ENCODE assay signal across 8 mouse cellular contexts in genomic region chr17:34999871-35000716, GRCm38 (mm10). TPM values are rescaled to one million over a fixed set of nuclear protein-coding genes. Genes with fewer than 3 reads are reported as not detected.
DNase-seq lines count a peak whose midpoint lies in the region; ATAC-seq and TF ChIP-seq lines count a peak whose summit lies in the region.
"Not testable (repeated sequence)": the region's sequence is repeated elsewhere in the genome, so short reads cannot be mapped to it uniquely, and the experiment has no call there.

No protein-coding gene starts in this region.

- H3K9me3 ChIP-seq in MEL (replicated peaks; ENCODE audit: insufficient read depth, low read length); embryonic facial prominence, embryonic 10.5 days; hindbrain, postnatal 0 days (ENCODE audit: low read length); limb, embryonic 14.5 days (ENCODE audit: control insufficient read depth, low read length): not testable (repeated sequence)

- H3K79me2 ChIP-seq in MEL (ENCODE audit: control insufficient read depth, insufficient read depth, low read length, poor library complexity), result peaks cover 75% of the 10 kb centered on the region

- not testable (repeated sequence) for TF ChIP-seq RAD21 in MEL (IDR thresholded peaks at IDR 0.05; ENCODE audit: low read depth, low read length)

- peak; percentile 76 for DNase-seq in MEL (ENCODE audit: low read depth, low spot score)
- DNase-seq in embryonic facial prominence, embryonic 10.5 days (ENCODE audit: low spot score), result peak; percentile 53
- DNase-seq in gastrocnemius, adult 2 months; hindbrain, postnatal 0 days (ENCODE audit: low spot score); limb, embryonic 14.5 days (ENCODE audit: low spot score): not testable (repeated sequence)
- DNase-seq in thymus, postnatal 25 days, result peak; percentile 41

- intact Hi-C loops in gastrocnemius, adult 2 months (cut with DNase I), result not testable (repeated sequence)

- peak in 1 of 2 experiments; percentile 40; a peak in 2 of 4 replicates for TF ChIP-seq EP300 in MEL (IDR thresholded peaks at IDR 0.05; ENCODE audit: low read depth in 1 of 2, low read length in 2 of 2)

- peak overlapping the region; percentile 92 for H3K4me2 ChIP-seq in hindbrain, postnatal 0 days (ENCODE audit: low read depth, low read length)
- peak overlapping the region; percentile 88 for H3K4me2 ChIP-seq in limb, embryonic 14.5 days (replicated peaks; ENCODE audit: low read depth, low read length, severe bottlenecking)

- H3K9ac ChIP-seq in MEL (ENCODE audit: control insufficient read depth, low read depth, low read length, poor library complexity, severe bottlenecking), result peak overlapping the region; percentile 100
- peak overlapping the region; percentile 70; the same call in 1 of the 2 replicates for H3K9ac ChIP-seq in hindbrain, postnatal 0 days (replicated peaks; ENCODE audit: low read length)
- H3K9ac ChIP-seq in limb, embryonic 14.5 days (ENCODE audit: low read depth, low read length, severe bottlenecking), result peak overlapping the region; percentile 78

- not testable (repeated sequence) for H3K4me1 ChIP-seq in MEL (ENCODE audit: control insufficient read depth in 1 of 2, insufficient read depth in 2 of 2, low read length in 2 of 2); hindbrain, postnatal 0 days (ENCODE audit: insufficient read depth, low read length)
- peaks cover 54% of the 10 kb centered on the region for H3K4me1 ChIP-seq in embryonic facial prominence, embryonic 10.5 days
- H3K4me1 ChIP-seq in limb, embryonic 14.5 days (ENCODE audit: control insufficient read depth, insufficient read depth, low read length), result peaks cover 18% of the 10 kb centered on the region

- ATAC-seq in hindbrain, postnatal 0 days; limb, embryonic 14.5 days (ENCODE audit: low FRiP score, low read depth): not testable (repeated sequence)
- ATAC-seq in megakaryocyte progenitor cell, adult 5-6 weeks (replicated peaks; ENCODE audit: poor library complexity), result peak; percentile 16; the same call in 1 of the 2 replicates
- ATAC-seq in neutrophil, adult 5-6 weeks (ENCODE audit: extremely low read depth, insufficient number of reproducible peaks, low FRiP score, poor library complexity, severe bottlenecking), result peak; percentile 13; the same call in 1 of the 2 replicates

- not testable (repeated sequence) for H3K36me3 ChIP-seq in MEL (ENCODE audit: control insufficient read depth in 1 of 2, insufficient read depth in 2 of 2, low read length in 2 of 2); hindbrain, postnatal 0 days (ENCODE audit: insufficient read depth, low read length)
- peaks cover 63% of the 10 kb centered on the region for H3K36me3 ChIP-seq in embryonic facial prominence, embryonic 10.5 days (replicated peaks)
- peaks cover 21% of the 10 kb centered on the region for H3K36me3 ChIP-seq in limb, embryonic 14.5 days (ENCODE audit: control insufficient read depth, insufficient read depth, low read length)

- 28% methylated on average over 31 of the region's 32 CpGs for WGBS in embryonic facial prominence, embryonic 10.5 days
- 16% methylated on average over 29 of the region's 32 CpGs for WGBS in hindbrain, postnatal 0 days
- 20% methylated on average over 29 of the region's 32 CpGs for WGBS in limb, embryonic 14.5 days

- not testable (repeated sequence) for TF ChIP-seq CTCF in MEL (IDR thresholded peaks at IDR 0.05 in 2 of 3, conservative IDR thresholded peaks at IDR 0.05 in 1 of 3; ENCODE audit: control insufficient read depth in 1 of 3, insufficient read depth in 1 of 3, low read depth in 2 of 3, low read length in 3 of 3, poor library complexity in 1 of 3, severe bottlenecking in 1 of 3); gastrocnemius, adult 2 months (IDR thresholded peaks at IDR 0.05); hindbrain, postnatal 0 days (IDR thresholded peaks at IDR 0.05; ENCODE audit: low read depth)

- peak overlapping the region; percentile 70 to 89 for H3K4me3 ChIP-seq in MEL (ENCODE audit: control insufficient read depth in 1 of 2, insufficient read depth in 1 of 2, low read depth in 2 of 2, low read length in 2 of 2)
- peak overlapping the region; percentile 97 for H3K4me3 ChIP-seq in embryonic facial prominence, embryonic 10.5 days
- peak overlapping the region; percentile 96 for H3K4me3 ChIP-seq in gastrocnemius, adult 2 months
- H3K4me3 ChIP-seq in hindbrain, postnatal 0 days (ENCODE audit: low read length), result peak overlapping the region; percentile 70
- H3K4me3 ChIP-seq in limb, embryonic 14.5 days (replicated peaks; ENCODE audit: low read length), result peak overlapping the region; percentile 91

- TF ChIP-seq POLR2A in MEL (IDR thresholded peaks at IDR 0.05; ENCODE audit: control insufficient read depth in 1 of 2, insufficient read depth in 1 of 2, low read depth in 1 of 2, low read length in 2 of 2, poor library complexity in 1 of 2), result peak; percentile 77 to 85
- not testable (repeated sequence) for TF ChIP-seq POLR2A in limb, embryonic 14.5 days (IDR thresholded peaks at IDR 0.05; ENCODE audit: borderline replicate concordance, extremely low read depth, insufficient read depth, insufficient read length)

- H3K27ac ChIP-seq in MEL (ENCODE audit: control insufficient read depth, low read depth, low read length), result peak overlapping the region; percentile 99
- peak overlapping the region; percentile 97 for H3K27ac ChIP-seq in embryonic facial prominence, embryonic 10.5 days (replicated peaks)
- peak overlapping the region; percentile 99 for H3K27ac ChIP-seq in gastrocnemius, adult 2 months
- peak overlapping the region; percentile 96 for H3K27ac ChIP-seq in hindbrain, postnatal 0 days
- peak overlapping the region; percentile 99 for H3K27ac ChIP-seq in limb, embryonic 14.5 days (replicated peaks; ENCODE audit: low read depth, low read length)

- H3K27me3 ChIP-seq in MEL (ENCODE audit: control insufficient read depth in 1 of 2, insufficient read depth in 2 of 2, low read length in 2 of 2); embryonic facial prominence, embryonic 10.5 days (replicated peaks; ENCODE audit: low read depth, poor library complexity, severe bottlenecking); hindbrain, postnatal 0 days (ENCODE audit: insufficient read depth, low read length); limb, embryonic 14.5 days (ENCODE audit: control insufficient read depth, insufficient read depth, low read length): not testable (repeated sequence)

RNA-seq across cellular contexts. Expression of gene Vars, which starts 0.7 kb away (rescaled TPM):
- 149 and 158 TPM in 2 replicates for total RNA-seq in MEL (2012; rRNA removed)
- polyA plus RNA-seq in MEL (2012; ENCODE audit: insufficient read depth in 1 of 2, insufficient read length in 2 of 2, low read depth in 1 of 2, low replicate concordance in 2 of 2, missing spikeins in 1 of 2), result 100 to 1,000 TPM in 1 of 2 experiments, not detected in 1; 251 TPM
- 197 and 223 TPM in 2 replicates for polyA plus RNA-seq in embryonic facial prominence, embryonic 10.5 days (2016; fragmentation: Nextera tagmentation; extraction: Ambion mirVana)
- total RNA-seq in gastrocnemius, adult 2 months (2021), result 10 to 100 TPM; 31.0 to 35.2 TPM
- 128 TPM in 2 replicates for total RNA-seq in hindbrain, postnatal 0 days (2014; rRNA removed)
- 39.9 and 41.7 TPM in 2 replicates for polyA plus RNA-seq in hindbrain, postnatal 0 days (2015; fragmentation: Nextera tagmentation; extraction: Ambion mirVana)
- polyA plus RNA-seq in limb, embryonic 14.5 days (2012; rRNA removed), result 163 and 216 TPM in 2 replicates
- polyA plus RNA-seq in limb, embryonic 14.5 days (2014; fragmentation: Nextera tagmentation; extraction: Ambion mirVana), result 88.3 and 100 TPM in 2 replicates
- total RNA-seq in megakaryocyte progenitor cell, adult 5-6 weeks (2015), result 60.5 and 77.5 TPM in 2 replicates
- total RNA-seq in megakaryocyte progenitor cell, adult 5-6 weeks (2017), result 239 and 292 TPM in 2 replicates
- 243 and 266 TPM in 2 replicates for total RNA-seq in neutrophil, adult 5-6 weeks (2017)

RNA-seq across cellular contexts. Expression of gene Vwa7, which starts 16.3 kb away (rescaled TPM):
- 9.7 and 10.4 TPM in 2 replicates for total RNA-seq in MEL (2012; rRNA removed)
- 1 to 10 TPM in 1 of 2 experiments, not detected in 1; 9.8 TPM for polyA plus RNA-seq in MEL (2012; ENCODE audit: insufficient read depth in 1 of 2, insufficient read length in 2 of 2, low read depth in 1 of 2, low replicate concordance in 2 of 2, missing spikeins in 1 of 2)
- polyA plus RNA-seq in embryonic facial prominence, embryonic 10.5 days (2016; fragmentation: Nextera tagmentation; extraction: Ambion mirVana), result 0.18 and 0.21 TPM in 2 replicates
- 10 to 100 TPM in 1 of 2 experiments, 1 to 10 TPM in 1; 7.8 to 14.4 TPM for total RNA-seq in gastrocnemius, adult 2 months (2021)
- total RNA-seq in hindbrain, postnatal 0 days (2014; rRNA removed), result 0.68 and 1.2 TPM in 2 replicates
- 0.11 and 0.18 TPM in 2 replicates for polyA plus RNA-seq in hindbrain, postnatal 0 days (2015; fragmentation: Nextera tagmentation; extraction: Ambion mirVana)
- 0.64 and 0.85 TPM in 2 replicates for polyA plus RNA-seq in limb, embryonic 14.5 days (2012; rRNA removed)
- polyA plus RNA-seq in limb, embryonic 14.5 days (2014; fragmentation: Nextera tagmentation; extraction: Ambion mirVana), result 0.11 and 0.15 TPM in 2 replicates
- not detected in 2 replicates for total RNA-seq in megakaryocyte progenitor cell, adult 5-6 weeks (2015)
- 0.17 TPM in 1 of 2 replicates, not detected in the other for total RNA-seq in megakaryocyte progenitor cell, adult 5-6 weeks (2017)
- total RNA-seq in neutrophil, adult 5-6 weeks (2017), result 0.61 and 1.2 TPM in 2 replicates

RNA-seq across cellular contexts. Expression of gene Lsm2, which starts 18.4 kb away (rescaled TPM):
- 50.6 and 57.9 TPM in 2 replicates for total RNA-seq in MEL (2012; rRNA removed)
- 100 to 1,000 TPM in 1 of 2 experiments, not detected in 1; 180 TPM for polyA plus RNA-seq in MEL (2012; ENCODE audit: insufficient read depth in 1 of 2, insufficient read length in 2 of 2, low read depth in 1 of 2, low replicate concordance in 2 of 2, missing spikeins in 1 of 2)
- 339 and 361 TPM in 2 replicates for polyA plus RNA-seq in embryonic facial prominence, embryonic 10.5 days (2016; fragmentation: Nextera tagmentation; extraction: Ambion mirVana)
- total RNA-seq in gastrocnemius, adult 2 months (2021), result 10 to 100 TPM; 15.2 to 17.0 TPM
- total RNA-seq in hindbrain, postnatal 0 days (2014; rRNA removed), result 35.5 and 43.1 TPM in 2 replicates
- 106 and 110 TPM in 2 replicates for polyA plus RNA-seq in hindbrain, postnatal 0 days (2015; fragmentation: Nextera tagmentation; extraction: Ambion mirVana)
- 186 and 233 TPM in 2 replicates for polyA plus RNA-seq in limb, embryonic 14.5 days (2012; rRNA removed)
- 170 and 178 TPM in 2 replicates for polyA plus RNA-seq in limb, embryonic 14.5 days (2014; fragmentation: Nextera tagmentation; extraction: Ambion mirVana)
- total RNA-seq in megakaryocyte progenitor cell, adult 5-6 weeks (2015), result 187 and 253 TPM in 2 replicates
- total RNA-seq in megakaryocyte progenitor cell, adult 5-6 weeks (2017), result 71.7 and 78.0 TPM in 2 replicates
- 10.1 and 11.4 TPM in 2 replicates for total RNA-seq in neutrophil, adult 5-6 weeks (2017)

RNA-seq across cellular contexts. Expression of gene Hspa1l, which starts 27.6 kb away (rescaled TPM):
- 0.07 and 0.15 TPM in 2 replicates for total RNA-seq in MEL (2012; rRNA removed)
- polyA plus RNA-seq in MEL (2012; ENCODE audit: insufficient read depth in 1 of 2, insufficient read length in 2 of 2, low read depth in 1 of 2, low replicate concordance in 2 of 2, missing spikeins in 1 of 2), result 1 to 10 TPM in 1 of 2 experiments, not detected in 1; 1.6 TPM
- 1.1 TPM in 2 replicates for polyA plus RNA-seq in embryonic facial prominence, embryonic 10.5 days (2016; fragmentation: Nextera tagmentation; extraction: Ambion mirVana)
- 10 to 100 TPM; 14.9 to 31.2 TPM for total RNA-seq in gastrocnemius, adult 2 months (2021)
- 0.99 and 1.4 TPM in 2 replicates for total RNA-seq in hindbrain, postnatal 0 days (2014; rRNA removed)
- polyA plus RNA-seq in hindbrain, postnatal 0 days (2015; fragmentation: Nextera tagmentation; extraction: Ambion mirVana), result 0.76 TPM in 2 replicates
- polyA plus RNA-seq in limb, embryonic 14.5 days (2012; rRNA removed), result 0.44 and 0.47 TPM in 2 replicates
- polyA plus RNA-seq in limb, embryonic 14.5 days (2014; fragmentation: Nextera tagmentation; extraction: Ambion mirVana), result 0.85 and 1.4 TPM in 2 replicates
- not detected in 2 replicates for total RNA-seq in megakaryocyte progenitor cell, adult 5-6 weeks (2015)
- not detected in 2 replicates for total RNA-seq in megakaryocyte progenitor cell, adult 5-6 weeks (2017)
- total RNA-seq in neutrophil, adult 5-6 weeks (2017), result not detected in 2 replicates

RNA-seq across cellular contexts. Expression of gene Sapcd1, which starts 27.7 kb away (rescaled TPM):
- 161 and 164 TPM in 2 replicates for total RNA-seq in MEL (2012; rRNA removed)
- 100 to 1,000 TPM in 1 of 2 experiments, not detected in 1; 124 TPM for polyA plus RNA-seq in MEL (2012; ENCODE audit: insufficient read depth in 1 of 2, insufficient read length in 2 of 2, low read depth in 1 of 2, low replicate concordance in 2 of 2, missing spikeins in 1 of 2)
- 4.2 and 5.6 TPM in 2 replicates for polyA plus RNA-seq in embryonic facial prominence, embryonic 10.5 days (2016; fragmentation: Nextera tagmentation; extraction: Ambion mirVana)
- total RNA-seq in gastrocnemius, adult 2 months (2021), result not detected
- total RNA-seq in hindbrain, postnatal 0 days (2014; rRNA removed), result 0.65 and 2.1 TPM in 2 replicates
- 2.4 and 2.7 TPM in 2 replicates for polyA plus RNA-seq in hindbrain, postnatal 0 days (2015; fragmentation: Nextera tagmentation; extraction: Ambion mirVana)
- polyA plus RNA-seq in limb, embryonic 14.5 days (2012; rRNA removed), result 12.0 and 15.2 TPM in 2 replicates
- polyA plus RNA-seq in limb, embryonic 14.5 days (2014; fragmentation: Nextera tagmentation; extraction: Ambion mirVana), result 12.5 and 13.7 TPM in 2 replicates
- total RNA-seq in megakaryocyte progenitor cell, adult 5-6 weeks (2015), result 0.93 and 1.9 TPM in 2 replicates
- 1.5 TPM in 1 of 2 replicates, not detected in the other for total RNA-seq in megakaryocyte progenitor cell, adult 5-6 weeks (2017)
- total RNA-seq in neutrophil, adult 5-6 weeks (2017), result 2.0 and 2.6 TPM in 2 replicates
